Comparison of ENCODE assay signal across 11 mouse cellular contexts in genomic region chr16:44695214-44695858, GRCm38 (mm10). TPM values are rescaled to one million over a fixed set of nuclear protein-coding genes. Genes with fewer than 3 reads are reported as not detected.
DNase-seq lines count a peak whose midpoint lies in the region; ATAC-seq and TF ChIP-seq lines count a peak whose summit lies in the region.
"Had no signal": no experiment of that assay in that cellular context is flagged by ENCODE, and none has a peak within 500 bp of the region (broad histone marks: within the 10 kb centered on the region; RNA-seq: fewer than 3 reads in every experiment).

No protein-coding gene starts in this region.

- no peak for ATAC-seq in forebrain, embryonic 12.5 days (ENCODE audit: low FRiP score)
- ATAC-seq in forebrain, postnatal 0 days: no peak
- no peak for ATAC-seq in neural tube, embryonic 15.5 days (ENCODE audit: low FRiP score)

- H3K27me3 ChIP-seq in forebrain, embryonic 12.5 days: no peaks in the 10 kb centered on the region
- H3K27me3 ChIP-seq in forebrain, postnatal 0 days (ENCODE audit: insufficient read depth, low read length): no peaks in the 10 kb centered on the region
- no peaks in the 10 kb centered on the region for H3K27me3 ChIP-seq in kidney, adult 2 months (replicated peaks; ENCODE audit: control insufficient read depth, insufficient read depth, low read length)
- no peaks in the 10 kb centered on the region for H3K27me3 ChIP-seq in neural tube, embryonic 15.5 days (replicated peaks)

- no peaks in the 10 kb centered on the region for H3K9me3 ChIP-seq in forebrain, embryonic 12.5 days
- H3K9me3 ChIP-seq in forebrain, postnatal 0 days (ENCODE audit: low read length): no peaks in the 10 kb centered on the region
- H3K9me3 ChIP-seq in neural tube, embryonic 15.5 days (replicated peaks): no peaks in the 10 kb centered on the region
- H3K9me3 ChIP-seq: G1E had no signal

- H3K9ac ChIP-seq in forebrain, embryonic 12.5 days: no peak overlapping the region
- no peak overlapping the region for H3K9ac ChIP-seq in forebrain, postnatal 0 days
- no peak overlapping the region for H3K9ac ChIP-seq in neural tube, embryonic 15.5 days (replicated peaks)

- no peak for DNase-seq in forebrain, postnatal 0 days
- DNase-seq in kidney, adult 2 months: peak; percentile 24
- no peak for DNase-seq in kidney, adult 8-10 months
- no peak for DNase-seq in neural tube, embryonic 10.5 days (ENCODE audit: extremely low spot score, low spot score)
- DNase-seq in thymus, adult 18-20 months: no peak
- no peak for DNase-seq in layer of hippocampus, postnatal 14 days (ENCODE audit: low spot score in 2 of 2)
- DNase-seq: cerebellum, postnatal 14 days; thymus, postnatal 14 days had no signal

- WGBS in forebrain, embryonic 12.5 days: 85% methylated on average over 8 of the region's 8 CpGs
- WGBS in forebrain, postnatal 0 days: 75% methylated on average over 8 of the region's 8 CpGs
- 83% methylated on average over 8 of the region's 8 CpGs for WGBS in kidney, adult 2 months
- WGBS in neural tube, embryonic 15.5 days: 81% methylated on average over 8 of the region's 8 CpGs

- TF ChIP-seq CTCF in forebrain, postnatal 0 days (IDR thresholded peaks at IDR 0.05; ENCODE audit: low read depth): no peak
- no peak for TF ChIP-seq CTCF in kidney, adult 2 months (conservative IDR thresholded peaks at IDR 0.05; ENCODE audit: insufficient read depth, insufficient read length, low read depth, low read length)

- peak overlapping the region; percentile 36; the same call in 1 of the 2 replicates for H3K27ac ChIP-seq in forebrain, embryonic 12.5 days
- no peak overlapping the region for H3K27ac ChIP-seq in forebrain, postnatal 0 days (ENCODE audit: low read depth, low read length)
- no peak overlapping the region for H3K27ac ChIP-seq in kidney, adult 2 months (ENCODE audit: insufficient read depth, low read depth, low read length)
- H3K27ac ChIP-seq in neural tube, embryonic 15.5 days (replicated peaks): peak overlapping the region; percentile 37; the same call in 1 of the 2 replicates

- H3K4me3 ChIP-seq in forebrain, embryonic 12.5 days (replicated peaks): no peak overlapping the region
- H3K4me3 ChIP-seq in forebrain, postnatal 0 days (ENCODE audit: low read depth, low read length): no peak overlapping the region
- H3K4me3 ChIP-seq in kidney, adult 2 months (ENCODE audit: insufficient read depth, low read depth, low read length): no peak overlapping the region
- H3K4me3 ChIP-seq in neural tube, embryonic 15.5 days (replicated peaks): no peak overlapping the region

- H3K4me2 ChIP-seq in forebrain, embryonic 12.5 days: no peak overlapping the region
- no peak overlapping the region for H3K4me2 ChIP-seq in forebrain, postnatal 0 days (ENCODE audit: low read depth)
- H3K4me2 ChIP-seq in neural tube, embryonic 15.5 days: no peak overlapping the region

- no peak for TF ChIP-seq POLR2A in kidney, adult 2 months (IDR thresholded peaks at IDR 0.05; ENCODE audit: low read depth, low read length)

- no peaks in the 10 kb centered on the region for H3K36me3 ChIP-seq in forebrain, embryonic 12.5 days (replicated peaks)
- H3K36me3 ChIP-seq in forebrain, postnatal 0 days (ENCODE audit: insufficient read depth): no peaks in the 10 kb centered on the region
- H3K36me3 ChIP-seq in kidney, adult 2 months (ENCODE audit: control insufficient read depth, insufficient read depth, low read length): no peaks in the 10 kb centered on the region
- no peaks in the 10 kb centered on the region for H3K36me3 ChIP-seq in neural tube, embryonic 15.5 days
- H3K36me3 ChIP-seq: G1E had no signal

- H3K4me1 ChIP-seq in forebrain, embryonic 12.5 days: peaks cover 11% of the 10 kb centered on the region
- no peaks in the 10 kb centered on the region for H3K4me1 ChIP-seq in forebrain, postnatal 0 days (ENCODE audit: insufficient read depth)
- H3K4me1 ChIP-seq in kidney, adult 2 months (ENCODE audit: control insufficient read depth, insufficient read depth, low read length): no peaks in the 10 kb centered on the region
- peaks cover 6% of the 10 kb centered on the region; the same call in 1 of the 2 replicates for H3K4me1 ChIP-seq in neural tube, embryonic 15.5 days

RNA-seq across cellular contexts. Expression of gene Nepro, which starts 28.8 kb away (rescaled TPM):
- polyA plus RNA-seq in forebrain, embryonic 12.5 days (2016; fragmentation: Nextera tagmentation; extraction: Ambion mirVana): 9.9 and 10.4 TPM in 2 replicates
- total RNA-seq in forebrain, postnatal 0 days (2014; rRNA removed): 4.0 and 5.4 TPM in 2 replicates
- 1.7 and 2.2 TPM in 2 replicates for polyA plus RNA-seq in forebrain, postnatal 0 days (2015; fragmentation: Nextera tagmentation; extraction: Ambion mirVana)
- 2.8 TPM in 2 replicates for polyA plus RNA-seq in kidney, adult 2 months (2012; rRNA removed)
- polyA plus RNA-seq in neural tube, embryonic 15.5 days (2015; fragmentation: Nextera tagmentation; extraction: Ambion mirVana): 3.4 and 4.5 TPM in 2 replicates
- total RNA-seq in layer of hippocampus, postnatal 14 days (2021): 1 to 10 TPM; 4.3 to 6.5 TPM

RNA-seq across cellular contexts. Expression of gene Gtpbp8, which starts 50.8 kb away (rescaled TPM):
- polyA plus RNA-seq in forebrain, embryonic 12.5 days (2016; fragmentation: Nextera tagmentation; extraction: Ambion mirVana): 33.1 and 36.8 TPM in 2 replicates
- 28.6 and 45.3 TPM in 2 replicates for total RNA-seq in forebrain, postnatal 0 days (2014; rRNA removed)
- polyA plus RNA-seq in forebrain, postnatal 0 days (2015; fragmentation: Nextera tagmentation; extraction: Ambion mirVana): 26.9 and 32.0 TPM in 2 replicates
- 5.9 and 6.0 TPM in 2 replicates for polyA plus RNA-seq in kidney, adult 2 months (2012; rRNA removed)
- 35.3 and 36.1 TPM in 2 replicates for polyA plus RNA-seq in neural tube, embryonic 15.5 days (2015; fragmentation: Nextera tagmentation; extraction: Ambion mirVana)
- 10 to 100 TPM; 26.1 to 27.7 TPM for total RNA-seq in layer of hippocampus, postnatal 14 days (2021)

Comparison
In these comparisons a context has a peak if more than half of its experiments do, and no peak if none do; other contexts are left out.
1. H3K27ac ChIP-seq: peak in forebrain, embryonic 12.5 days (single experiment) and neural tube, embryonic 15.5 days (single experiment); none in forebrain, postnatal 0 days (single experiment) and kidney, adult 2 months (single experiment).